Mouse (Mus musculus): ENCODE results near the gene Deup1. TPM values are rescaled to one million over a fixed set of nuclear protein-coding genes. Genes with fewer than 3 reads are reported as not detected.

Deup1 gene
- polyA plus RNA-seq, 1 experiment: 0.08 TPM

DNA sequence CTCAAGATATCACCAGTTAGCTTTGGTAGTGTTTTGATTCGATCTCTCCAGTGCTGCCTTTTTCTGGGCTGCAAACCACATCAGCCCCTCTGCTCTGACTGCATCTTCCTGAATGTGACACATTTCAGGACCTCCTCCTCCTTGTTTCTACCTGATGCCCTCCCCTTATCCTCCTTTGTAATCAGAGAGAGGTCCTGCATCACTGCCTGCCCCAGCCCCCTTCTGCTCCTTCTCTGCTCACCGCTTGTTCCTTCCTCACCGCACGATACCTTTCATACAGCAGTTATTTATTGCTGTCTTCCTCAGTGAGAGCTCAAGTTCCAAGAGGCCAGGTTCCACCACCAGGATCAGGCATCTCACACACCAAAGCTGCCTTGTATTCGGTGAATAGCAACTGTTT, 96.5 kb downstream of the Deup1 start:
- Histone ChIP-seq H3K36me3 (ENCODE audit: control insufficient read depth, insufficient read depth, low read length) (no peaks in the 10 kb centered on the region), H3K4me1 (replicated peaks; ENCODE audit: control insufficient read depth, insufficient read depth, low read length) (peaks cover 30% of the 10 kb centered on the region), H3K27ac (ENCODE audit: control insufficient read depth, insufficient read depth, low read length) (no peak overlapping the region), H3K27me3 (ENCODE audit: control insufficient read depth, insufficient read depth, low read length) (no peaks in the 10 kb centered on the region), H3K4me3 (ENCODE audit: control insufficient read depth, insufficient read depth, low read length) (no peak overlapping the region)
- WGBS: 84% methylated on average over 5 of the region's 5 CpGs
- DNase-seq: no peak
- no peak for TF ChIP-seq CTCF (IDR thresholded peaks at IDR 0.05; ENCODE audit: borderline replicate concordance, control insufficient read depth, extremely low read depth, insufficient read depth, low read length, poor library complexity)
- TF ChIP-seq POLR2A (IDR thresholded peaks at IDR 0.05; ENCODE audit: control insufficient read depth, extremely low read depth, insufficient read depth, low read length, poor library complexity): no peak

DNA sequence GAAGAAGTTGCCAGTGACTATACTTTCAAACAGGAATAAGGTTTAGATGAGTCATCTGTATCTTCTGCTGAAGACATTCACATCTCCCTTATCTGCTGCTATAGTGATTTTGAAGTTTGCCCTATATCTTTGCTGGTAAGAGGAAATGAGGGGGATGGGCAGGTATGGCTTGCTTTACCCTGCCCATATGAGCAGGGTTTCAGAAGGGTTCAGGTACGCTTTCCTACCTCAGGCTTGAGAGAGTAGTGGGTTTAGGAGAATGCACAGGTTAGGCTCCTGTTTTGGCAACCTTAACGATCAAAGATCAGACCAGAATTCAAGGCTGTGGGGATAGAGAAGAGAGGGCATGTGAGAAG, 97.8 kb downstream of the Deup1 start:
- Histone ChIP-seq H3K4me1 (replicated peaks; ENCODE audit: control insufficient read depth, insufficient read depth, low read length) (peaks cover 41% of the 10 kb centered on the region), H3K36me3 (ENCODE audit: control insufficient read depth, insufficient read depth, low read length) (no peaks in the 10 kb centered on the region), H3K4me3 (ENCODE audit: control insufficient read depth, insufficient read depth, low read length) (no peak overlapping the region), H3K27ac (ENCODE audit: control insufficient read depth, insufficient read depth, low read length) (no peak overlapping the region), H3K27me3 (ENCODE audit: control insufficient read depth, insufficient read depth, low read length) (no peaks in the 10 kb centered on the region)
- WGBS: 80% methylated on average over 2 of the region's 2 CpGs
- TF ChIP-seq CTCF (IDR thresholded peaks at IDR 0.05; ENCODE audit: borderline replicate concordance, control insufficient read depth, extremely low read depth, insufficient read depth, low read length, poor library complexity) (no peak), POLR2A (IDR thresholded peaks at IDR 0.05; ENCODE audit: control insufficient read depth, extremely low read depth, insufficient read depth, low read length, poor library complexity) (no peak)
- peak; percentile 54 for DNase-seq

DNA sequence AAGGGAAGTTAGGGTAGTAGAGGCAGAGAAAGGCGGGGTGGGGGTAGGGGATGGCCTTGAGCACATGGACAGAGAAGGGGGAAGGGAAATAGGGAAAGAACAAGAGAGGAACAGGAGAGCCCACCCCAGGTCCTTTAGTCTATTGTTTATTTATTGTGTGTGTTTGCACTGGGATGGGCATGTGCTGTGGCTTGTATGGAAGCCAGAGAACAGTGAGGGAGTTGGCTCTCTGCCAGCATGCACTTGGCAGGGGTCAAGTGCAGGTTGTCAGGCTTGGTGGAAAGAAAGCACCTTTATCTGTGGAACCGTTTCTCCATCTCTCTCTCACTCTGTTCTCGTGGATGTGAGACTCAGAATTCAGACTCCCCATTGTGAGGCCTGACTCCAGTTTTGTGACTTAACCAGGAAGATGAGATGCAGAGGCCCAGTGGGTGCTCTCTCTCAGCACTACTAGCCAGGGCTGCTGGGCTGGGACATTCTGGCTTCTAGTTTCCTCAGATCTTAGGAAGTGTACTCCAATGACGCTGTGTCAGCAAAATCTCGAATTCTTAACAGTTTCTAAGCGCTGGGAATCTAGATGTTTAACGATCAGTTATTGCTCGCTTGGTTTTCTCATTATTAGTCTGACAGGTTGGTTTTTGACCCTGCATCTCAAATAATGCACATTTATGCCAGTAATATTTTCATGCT, 98.3 kb downstream of the Deup1 start:
- 85% methylated on average over 8 of the region's 8 CpGs for WGBS
- no peaks in the 10 kb centered on the region for H3K27me3 ChIP-seq (ENCODE audit: control insufficient read depth, insufficient read depth, low read length)
- H3K27ac ChIP-seq (ENCODE audit: control insufficient read depth, insufficient read depth, low read length): peak overlapping the region; percentile 22; the same call in 1 of the 2 replicates
- no peak for DNase-seq
- TF ChIP-seq POLR2A (IDR thresholded peaks at IDR 0.05; ENCODE audit: control insufficient read depth, extremely low read depth, insufficient read depth, low read length, poor library complexity) (no peak), CTCF (IDR thresholded peaks at IDR 0.05; ENCODE audit: borderline replicate concordance, control insufficient read depth, extremely low read depth, insufficient read depth, low read length, poor library complexity) (no peak)
- no peaks in the 10 kb centered on the region for H3K36me3 ChIP-seq (ENCODE audit: control insufficient read depth, insufficient read depth, low read length)
- no peak overlapping the region for H3K4me3 ChIP-seq (ENCODE audit: control insufficient read depth, insufficient read depth, low read length)
- peaks cover 41% of the 10 kb centered on the region for H3K4me1 ChIP-seq (replicated peaks; ENCODE audit: control insufficient read depth, insufficient read depth, low read length)

DNA sequence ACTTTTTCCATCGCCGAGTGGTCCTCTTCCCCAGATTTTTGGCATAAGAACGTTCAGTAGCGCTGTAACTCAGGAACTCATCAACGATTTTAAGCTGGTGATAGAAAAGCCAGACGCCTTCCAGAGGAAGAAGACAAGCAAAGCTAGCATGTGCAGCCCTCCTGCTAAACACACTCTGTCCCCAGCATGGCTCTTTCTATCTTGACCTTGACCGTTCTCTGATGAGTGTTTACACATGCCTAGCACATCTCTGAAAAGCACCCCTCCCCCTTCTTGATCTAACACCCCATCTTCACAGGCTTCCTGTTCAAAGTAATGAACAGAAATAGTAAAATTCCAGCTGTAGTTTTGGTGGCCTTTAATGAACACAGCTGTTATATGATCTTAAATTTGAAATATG, 99.4 kb downstream of the Deup1 start:
- Histone ChIP-seq H3K36me3 (ENCODE audit: control insufficient read depth, insufficient read depth, low read length) (no peaks in the 10 kb centered on the region), H3K27ac (ENCODE audit: control insufficient read depth, insufficient read depth, low read length) (no peak overlapping the region), H3K27me3 (ENCODE audit: control insufficient read depth, insufficient read depth, low read length) (no peaks in the 10 kb centered on the region), H3K4me3 (ENCODE audit: control insufficient read depth, insufficient read depth, low read length) (no peak overlapping the region), H3K4me1 (replicated peaks; ENCODE audit: control insufficient read depth, insufficient read depth, low read length) (peaks cover 33% of the 10 kb centered on the region)
- TF ChIP-seq POLR2A (IDR thresholded peaks at IDR 0.05; ENCODE audit: control insufficient read depth, extremely low read depth, insufficient read depth, low read length, poor library complexity) (no peak), CTCF (IDR thresholded peaks at IDR 0.05; ENCODE audit: borderline replicate concordance, control insufficient read depth, extremely low read depth, insufficient read depth, low read length, poor library complexity) (no peak)
- no peak for DNase-seq
- WGBS: 98% methylated on average over 7 of the region's 7 CpGs

DNA sequence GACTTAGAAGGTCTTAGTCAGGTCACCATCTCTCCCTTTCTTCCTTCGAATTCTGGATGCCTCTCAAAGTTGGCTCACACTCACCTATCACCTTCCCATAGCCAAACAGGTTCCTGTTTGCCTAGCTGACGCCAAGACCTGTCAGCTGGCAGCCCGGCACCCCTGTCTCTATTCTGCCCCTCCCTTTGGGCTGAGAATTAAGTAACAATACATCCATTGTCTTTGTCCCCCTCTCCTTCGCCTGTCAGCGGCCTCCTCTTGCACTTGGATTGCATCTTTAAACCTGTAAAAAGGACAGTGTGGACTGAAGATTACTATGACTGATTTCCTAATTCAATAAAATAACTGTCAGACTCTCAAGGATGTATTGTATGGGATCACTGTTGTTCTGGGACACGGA, 99.9 kb downstream of the Deup1 start:
- no peaks in the 10 kb centered on the region for H3K27me3 ChIP-seq (ENCODE audit: control insufficient read depth, insufficient read depth, low read length)
- H3K36me3 ChIP-seq (ENCODE audit: control insufficient read depth, insufficient read depth, low read length): no peaks in the 10 kb centered on the region
- WGBS: 91% methylated on average over 6 of the region's 6 CpGs
- no peak for DNase-seq
- no peak overlapping the region for H3K4me3 ChIP-seq (ENCODE audit: control insufficient read depth, insufficient read depth, low read length)
- TF ChIP-seq CTCF (IDR thresholded peaks at IDR 0.05; ENCODE audit: borderline replicate concordance, control insufficient read depth, extremely low read depth, insufficient read depth, low read length, poor library complexity): no peak
- TF ChIP-seq POLR2A (IDR thresholded peaks at IDR 0.05; ENCODE audit: control insufficient read depth, extremely low read depth, insufficient read depth, low read length, poor library complexity): no peak
- no peak overlapping the region for H3K27ac ChIP-seq (ENCODE audit: control insufficient read depth, insufficient read depth, low read length)
- peaks cover 32% of the 10 kb centered on the region for H3K4me1 ChIP-seq (replicated peaks; ENCODE audit: control insufficient read depth, insufficient read depth, low read length)

DNA sequence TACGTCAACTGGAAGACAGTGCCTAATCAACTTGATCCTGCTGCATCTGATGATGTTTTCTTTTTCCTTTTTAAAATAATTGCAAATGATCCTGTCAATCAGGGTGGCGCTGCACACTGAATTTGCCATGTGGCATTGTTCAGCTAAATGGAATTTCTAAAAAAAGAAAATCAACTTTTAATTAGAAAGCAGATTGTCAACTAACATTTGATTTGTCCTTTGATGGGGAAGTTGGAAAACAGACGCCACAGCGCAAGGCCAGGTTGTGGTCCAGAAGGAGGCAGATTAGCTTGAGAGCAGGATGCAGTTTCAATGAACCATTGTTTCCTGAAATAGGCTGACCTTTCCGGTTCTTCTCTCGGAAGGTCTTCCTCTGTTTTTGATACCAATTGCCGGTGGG, 101.2 kb downstream of the Deup1 start:
- WGBS: 93% methylated on average over 7 of the region's 7 CpGs
- H3K4me3 ChIP-seq (ENCODE audit: control insufficient read depth, insufficient read depth, low read length): no peak overlapping the region
- H3K4me1 ChIP-seq (replicated peaks; ENCODE audit: control insufficient read depth, insufficient read depth, low read length): peaks cover 32% of the 10 kb centered on the region
- no peak overlapping the region for H3K27ac ChIP-seq (ENCODE audit: control insufficient read depth, insufficient read depth, low read length)
- TF ChIP-seq POLR2A (IDR thresholded peaks at IDR 0.05; ENCODE audit: control insufficient read depth, extremely low read depth, insufficient read depth, low read length, poor library complexity) (no peak), CTCF (IDR thresholded peaks at IDR 0.05; ENCODE audit: borderline replicate concordance, control insufficient read depth, extremely low read depth, insufficient read depth, low read length, poor library complexity) (no peak)
- DNase-seq: no peak
- H3K36me3 ChIP-seq (ENCODE audit: control insufficient read depth, insufficient read depth, low read length): no peaks in the 10 kb centered on the region
- no peaks in the 10 kb centered on the region for H3K27me3 ChIP-seq (ENCODE audit: control insufficient read depth, insufficient read depth, low read length)

DNA sequence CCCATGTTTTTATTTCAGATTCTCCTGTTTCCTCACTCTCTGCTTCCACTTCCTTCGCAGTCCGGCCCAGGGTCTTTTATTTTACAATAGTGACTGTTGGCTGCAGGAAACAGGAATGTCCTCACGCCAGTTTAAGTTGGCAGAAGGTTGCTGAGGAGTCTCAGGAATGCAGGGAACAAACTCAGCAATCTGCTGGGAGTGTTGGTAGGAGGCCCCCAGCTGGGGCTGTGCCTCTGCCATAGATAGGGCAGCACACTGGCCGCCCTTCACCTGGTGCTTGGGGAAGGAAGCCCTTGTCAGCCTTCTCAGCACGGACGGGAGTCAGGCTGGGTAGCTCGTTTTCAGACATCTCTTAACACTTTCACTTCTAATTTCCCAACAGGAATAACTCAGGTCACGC, 102.5 kb downstream of the Deup1 start:
- peaks cover 24% of the 10 kb centered on the region for H3K4me1 ChIP-seq (replicated peaks; ENCODE audit: control insufficient read depth, insufficient read depth, low read length)
- no peak for TF ChIP-seq POLR2A (IDR thresholded peaks at IDR 0.05; ENCODE audit: control insufficient read depth, extremely low read depth, insufficient read depth, low read length, poor library complexity)
- TF ChIP-seq CTCF (IDR thresholded peaks at IDR 0.05; ENCODE audit: borderline replicate concordance, control insufficient read depth, extremely low read depth, insufficient read depth, low read length, poor library complexity): no peak
- DNase-seq: no peak
- H3K36me3 ChIP-seq (ENCODE audit: control insufficient read depth, insufficient read depth, low read length): no peaks in the 10 kb centered on the region
- H3K27me3 ChIP-seq (ENCODE audit: control insufficient read depth, insufficient read depth, low read length): no peaks in the 10 kb centered on the region
- 69% methylated on average over 8 of the region's 8 CpGs for WGBS
- H3K27ac ChIP-seq (ENCODE audit: control insufficient read depth, insufficient read depth, low read length): no peak overlapping the region
- H3K4me3 ChIP-seq (ENCODE audit: control insufficient read depth, insufficient read depth, low read length): no peak overlapping the region

Data from thymus, adult 2 months (tissue).